Mouse (Mus musculus) C2C12 (cell line): ENCODE results near the gene Egfl8.

Experiments used
- CTCF ChIP-seq: IDR thresholded peaks from one replicate; pipeline ENCODE4 v1.5.1; 2011; ENCODE audit not compliant: control insufficient read depth, insufficient read depth, insufficient read length
- MYOD1 ChIP-seq: IDR thresholded peaks from one replicate; pipeline ENCODE4 v1.6.1; 2011; ENCODE audit warnings: low read depth; ENCODE audit not compliant: control insufficient read depth, insufficient read length
- USF1 ChIP-seq: IDR thresholded peaks from one replicate; pipeline ENCODE4 v1.6.1; 2011; ENCODE audit warnings: low read depth, mild to moderate bottlenecking, control low read depth, moderate library complexity

- TF ChIP-seq CTCF (no peak), USF1 (no peak), MYOD1 (no peak)
These were observed 7.4 kb upstream of the Egfl8 start for GRCm38 (mm10) chr17:34623161-34623560.
